Mouse (Mus musculus) G1E (cell line): ENCODE results near the gene Rrp9.

Source experiments
- CTCF ChIP-seq: IDR thresholded peaks from 2 replicates; pipeline ENCODE4 v1.5.1; 2012; ENCODE audit warnings: low read depth, low read length, inconsistent platforms, mixed read lengths
- GATA1 ChIP-seq: IDR thresholded peaks from 2 replicates; pipeline ENCODE4 v1.6.1; 2012; ENCODE audit warnings: borderline replicate concordance, low read length, inconsistent platforms, mixed read lengths

GRCm38 (mm10) chr9:106450661-106451060 is 25.1 kb upstream of the Rrp9 start:
- TF ChIP-seq CTCF (no peak), GATA1 (no peak)
